ENCODE assay signal across 9 mouse cellular contexts in the genomic region with DNA sequence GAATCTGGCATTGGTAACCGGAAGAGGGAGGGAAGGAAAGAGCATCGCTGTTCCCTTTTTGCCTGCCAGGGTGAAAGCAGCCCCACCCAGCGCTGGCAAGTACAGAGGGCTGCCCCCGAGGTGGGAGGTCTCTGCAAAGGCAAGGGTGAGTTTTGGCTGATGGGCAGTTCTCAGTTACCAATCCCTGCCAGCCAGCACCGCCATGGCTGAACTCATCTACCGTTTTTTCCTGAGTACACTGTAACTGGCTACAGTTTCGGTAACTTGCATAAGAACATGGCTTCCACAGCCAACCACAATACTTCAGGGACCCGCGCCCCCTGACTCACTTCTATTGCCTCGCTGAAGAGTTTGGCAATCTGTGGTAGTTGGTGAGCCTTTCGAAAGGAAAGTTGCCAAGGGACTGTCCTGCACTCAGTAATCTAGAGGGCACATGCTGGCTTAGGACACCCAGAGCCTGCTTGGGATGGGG. TPM values are rescaled to one million over a fixed set of nuclear protein-coding genes. Genes with fewer than 3 reads are reported as not detected.
DNase-seq lines count a peak whose midpoint lies in the region; ATAC-seq and TF ChIP-seq lines count a peak whose summit lies in the region.
"Had no signal": no experiment of that assay in that cellular context is flagged by ENCODE, and none has a peak within 500 bp of the region (broad histone marks: within the 10 kb centered on the region; RNA-seq: fewer than 3 reads in every experiment).

No protein-coding gene starts in this region.

- H3K4me2 ChIP-seq in hindbrain, postnatal 0 days (ENCODE audit: low read depth, low read length): no peak overlapping the region
- H3K4me2 ChIP-seq in hindbrain, embryonic 14.5 days (replicated peaks): no peak overlapping the region

- no peaks in the 10 kb centered on the region for H3K27me3 ChIP-seq in hindbrain, postnatal 0 days (ENCODE audit: insufficient read depth, low read length)
- no peaks in the 10 kb centered on the region for H3K27me3 ChIP-seq in hindbrain, embryonic 14.5 days (ENCODE audit: control insufficient read depth, insufficient read depth, low read length)
- no peaks in the 10 kb centered on the region for H3K27me3 ChIP-seq in ES-Bruce4 (ENCODE audit: control insufficient read depth, insufficient read depth, low read length, poor library complexity, severe bottlenecking)
- no peaks in the 10 kb centered on the region for H3K27me3 ChIP-seq in forebrain, embryonic 10.5 days (ENCODE audit: poor library complexity, severe bottlenecking)

- no peaks in the 10 kb centered on the region for H3K9me3 ChIP-seq in hindbrain, postnatal 0 days (ENCODE audit: low read length)
- no peaks in the 10 kb centered on the region for H3K9me3 ChIP-seq in hindbrain, embryonic 14.5 days (ENCODE audit: control insufficient read depth, low read length)
- H3K9me3 ChIP-seq in ES-Bruce4 (replicated peaks; ENCODE audit: control insufficient read depth, insufficient read depth, low read length, poor library complexity, severe bottlenecking): no peaks in the 10 kb centered on the region
- no peaks in the 10 kb centered on the region for H3K9me3 ChIP-seq in forebrain, embryonic 10.5 days

- DNase-seq in hindbrain, postnatal 0 days (ENCODE audit: low spot score): peak; percentile 46
- no peak for DNase-seq in hindbrain, embryonic 14.5 days (ENCODE audit: low spot score)
- DNase-seq in adrenal gland, postnatal 10 days: peak; percentile 55
- DNase-seq in heart, adult 9 months (ENCODE audit: low spot score in 2 of 2): peak; percentile 65 to 69
- DNase-seq in forebrain, embryonic 10.5 days (ENCODE audit: extremely low spot score, low spot score): no peak
- DNase-seq in spleen, postnatal 4 days (ENCODE audit: low spot score in 2 of 2): no peak
- DNase-seq in thymus, postnatal 25 days: no peak

- no peak for TF ChIP-seq POLR2A in ES-Bruce4 (IDR thresholded peaks at IDR 0.05; ENCODE audit: insufficient read depth, low read length)

- peaks cover 33% of the 10 kb centered on the region for H3K36me3 ChIP-seq in hindbrain, postnatal 0 days (ENCODE audit: insufficient read depth, low read length)
- H3K36me3 ChIP-seq in hindbrain, embryonic 14.5 days (replicated peaks; ENCODE audit: control insufficient read depth, insufficient read depth): peaks cover 82% of the 10 kb centered on the region
- H3K36me3 ChIP-seq in ES-Bruce4 (ENCODE audit: control insufficient read depth, insufficient read depth, low read length, poor library complexity, severe bottlenecking): no peaks in the 10 kb centered on the region
- H3K36me3 ChIP-seq in forebrain, embryonic 10.5 days (replicated peaks): peaks cover 82% of the 10 kb centered on the region

- 59% methylated on average over 11 of the region's 11 CpGs for WGBS in hindbrain, postnatal 0 days
- WGBS in hindbrain, embryonic 14.5 days: 71% methylated on average over 11 of the region's 11 CpGs
- 78% methylated on average over 11 of the region's 11 CpGs for WGBS in forebrain, embryonic 10.5 days

- ATAC-seq in hindbrain, postnatal 0 days: peak; percentile 67
- ATAC-seq in hindbrain, embryonic 14.5 days (ENCODE audit: low FRiP score): no peak

- H3K27ac ChIP-seq in hindbrain, postnatal 0 days: peak overlapping the region; percentile 32; the same call in 1 of the 2 replicates
- H3K27ac ChIP-seq in hindbrain, embryonic 14.5 days: no peak overlapping the region
- peak overlapping the region; percentile 70 for H3K27ac ChIP-seq in ES-Bruce4 (ENCODE audit: insufficient read depth, low read length)
- H3K27ac ChIP-seq in forebrain, embryonic 10.5 days: no peak overlapping the region

- no peaks in the 10 kb centered on the region for H3K4me1 ChIP-seq in hindbrain, postnatal 0 days (ENCODE audit: insufficient read depth, low read length)
- no peaks in the 10 kb centered on the region for H3K4me1 ChIP-seq in hindbrain, embryonic 14.5 days (replicated peaks; ENCODE audit: control insufficient read depth, insufficient read depth, low read length)
- peaks cover 8% of the 10 kb centered on the region for H3K4me1 ChIP-seq in ES-Bruce4 (ENCODE audit: control insufficient read depth, insufficient read depth, low read length)
- peaks cover 47% of the 10 kb centered on the region for H3K4me1 ChIP-seq in forebrain, embryonic 10.5 days

- H3K9ac ChIP-seq in hindbrain, postnatal 0 days (replicated peaks; ENCODE audit: low read length): no peak overlapping the region
- H3K9ac ChIP-seq in hindbrain, embryonic 14.5 days: no peak overlapping the region
- peak overlapping the region; percentile 2 for H3K9ac ChIP-seq in ES-Bruce4 (ENCODE audit: low read depth, poor library complexity, severe bottlenecking)

- H3K4me3 ChIP-seq in hindbrain, postnatal 0 days (ENCODE audit: low read length): no peak overlapping the region
- H3K4me3 ChIP-seq in hindbrain, embryonic 14.5 days (replicated peaks; ENCODE audit: low read length): no peak overlapping the region
- H3K4me3 ChIP-seq in ES-Bruce4 (ENCODE audit: low read depth, low read length): peak overlapping the region; percentile 8; the same call in 1 of the 2 replicates
- no peak overlapping the region for H3K4me3 ChIP-seq in forebrain, embryonic 10.5 days

- TF ChIP-seq EP300 in ES-Bruce4 (IDR thresholded peaks at IDR 0.05; ENCODE audit: insufficient read depth, low read depth, low read length): no peak

- no peak for TF ChIP-seq CTCF in hindbrain, postnatal 0 days (IDR thresholded peaks at IDR 0.05; ENCODE audit: low read depth)
- TF ChIP-seq CTCF in ES-Bruce4 (IDR thresholded peaks at IDR 0.05; ENCODE audit: low read depth, low read length): no peak

RNA-seq across cellular contexts. Expression of a gene that starts 29.5 kb away (rescaled TPM):
- 0.65 TPM in 1 of 2 replicates, not detected in the other for total RNA-seq in hindbrain, postnatal 0 days (2014; rRNA removed)
- 0.20 and 0.28 TPM in 2 replicates for polyA plus RNA-seq in hindbrain, postnatal 0 days (2015; fragmentation: Nextera tagmentation; extraction: Ambion mirVana)
- 0.51 and 0.55 TPM in 2 replicates for polyA plus RNA-seq in hindbrain, embryonic 14.5 days (2014; fragmentation: Nextera tagmentation; extraction: Ambion mirVana)
- polyA plus RNA-seq in ES-Bruce4 (2011; ENCODE audit: insufficient read depth, insufficient read length, low read depth, missing spikeins): 1.9 and 2.1 TPM in 2 replicates
- 100 to 1,000 TPM in 1 of 2 experiments, 10 to 100 TPM in 1; 34.3 to 233 TPM for total RNA-seq in adrenal gland, postnatal 10 days (2021)
- 0.20 and 0.27 TPM in 2 replicates for polyA plus RNA-seq in forebrain, embryonic 10.5 days (2016; fragmentation: Nextera tagmentation; extraction: Ambion mirVana)
- polyA plus RNA-seq: liver, adult 2 months had no signal

RNA-seq across cellular contexts. Expression of a gene that starts 35.4 kb away (rescaled TPM):
- 1.1 TPM in 1 of 2 replicates, not detected in the other for total RNA-seq in hindbrain, postnatal 0 days (2014; rRNA removed)
- polyA plus RNA-seq in hindbrain, postnatal 0 days (2015; fragmentation: Nextera tagmentation; extraction: Ambion mirVana): 0.35 TPM in 1 of 2 replicates, not detected in the other
- polyA plus RNA-seq in hindbrain, embryonic 14.5 days (2014; fragmentation: Nextera tagmentation; extraction: Ambion mirVana): not detected in 2 replicates
- not detected in 2 replicates for polyA plus RNA-seq in ES-Bruce4 (2011; ENCODE audit: insufficient read depth, insufficient read length, low read depth, missing spikeins)
- 10 to 100 TPM; 14.9 to 18.5 TPM for total RNA-seq in adrenal gland, postnatal 10 days (2021)
- 0.10 TPM in 1 of 2 replicates, not detected in the other for polyA plus RNA-seq in forebrain, embryonic 10.5 days (2016; fragmentation: Nextera tagmentation; extraction: Ambion mirVana)
- polyA plus RNA-seq: liver, adult 2 months had no signal

Comparison
In these comparisons a context has a peak if more than half of its experiments do, and no peak if none do; other contexts are left out.
1. DNase-seq: peak in hindbrain, postnatal 0 days (single experiment), adrenal gland, postnatal 10 days (single experiment) and heart, adult 9 months (2 of 2); none in hindbrain, embryonic 14.5 days (single experiment), forebrain, embryonic 10.5 days (single experiment), spleen, postnatal 4 days (0 of 2) and thymus, postnatal 25 days (single experiment).
2. H3K27ac ChIP-seq: peak in hindbrain, postnatal 0 days (single experiment) and ES-Bruce4 (single experiment); none in hindbrain, embryonic 14.5 days (single experiment) and forebrain, embryonic 10.5 days (single experiment).